Mouse (Mus musculus): Measurements from ENCODE around the gene Foxc2.

DNA sequence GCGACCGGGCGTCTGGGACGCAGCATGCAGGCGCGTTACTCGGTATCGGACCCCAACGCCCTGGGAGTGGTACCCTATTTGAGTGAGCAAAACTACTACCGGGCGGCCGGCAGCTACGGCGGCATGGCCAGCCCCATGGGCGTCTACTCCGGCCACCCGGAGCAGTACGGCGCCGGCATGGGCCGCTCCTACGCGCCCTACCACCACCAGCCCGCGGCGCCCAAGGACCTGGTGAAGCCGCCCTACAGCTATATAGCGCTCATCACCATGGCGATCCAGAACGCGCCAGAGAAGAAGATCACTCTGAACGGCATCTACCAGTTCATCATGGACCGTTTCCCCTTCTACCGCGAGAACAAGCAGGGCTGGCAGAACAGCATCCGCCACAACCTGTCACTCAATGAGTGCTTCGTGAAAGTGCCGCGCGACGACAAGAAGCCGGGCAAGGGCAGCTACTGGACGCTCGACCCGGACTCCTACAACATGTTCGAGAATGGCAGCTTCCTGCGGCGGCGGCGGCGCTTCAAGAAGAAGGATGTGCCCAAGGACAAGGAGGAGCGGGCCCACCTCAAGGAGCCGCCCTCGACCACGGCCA lies 717 bp downstream of the Foxc2 start:
- no peak for TF ChIP-seq POLR2A (IDR thresholded peaks at IDR 0.05; ENCODE audit: extremely low read depth, insufficient read depth, low read length)
- TF ChIP-seq CTCF (IDR thresholded peaks at IDR 0.05; ENCODE audit: extremely low read depth, insufficient read depth, low read length), result no peak
